Mouse (Mus musculus) E14TG2a.4 (cell line): ENCODE data around the gene Cacng7.

Source experiments
- CTCF ChIP-seq: conservative IDR thresholded peaks from 2 replicates; pipeline ENCODE4 v1.5.1; 2014; ENCODE audit warnings: low read length
- NANOG ChIP-seq: IDR thresholded peaks from 2 replicates; pipeline ENCODE4 v1.6.1; 2014; ENCODE audit warnings: borderline replicate concordance, low read length, mixed read lengths

DNA sequence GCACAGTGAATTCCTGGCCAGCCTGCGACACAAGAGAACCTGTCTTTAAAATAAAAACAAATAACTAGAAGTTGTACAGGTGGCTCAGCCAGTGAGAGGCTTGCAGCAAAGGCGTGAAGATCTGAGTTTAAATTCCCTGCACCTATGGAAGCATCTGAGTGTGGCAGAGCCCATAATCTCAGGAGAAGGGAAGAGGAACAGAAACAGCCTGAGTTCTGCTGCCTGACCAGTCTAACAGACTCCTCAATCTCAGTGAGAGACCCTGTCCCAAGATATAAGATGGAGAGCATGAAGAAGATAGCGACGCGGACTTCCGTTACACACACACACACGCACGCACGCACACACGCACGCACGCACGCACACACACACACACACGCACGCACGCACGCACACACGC lies 55.0 kb downstream of the Cacng7 start:
- TF ChIP-seq CTCF (no peak), NANOG (no peak)
